8 mouse cellular contexts compared by ENCODE assay signal in genomic region chr3:94372641-94373040, GRCm38 (mm10). TPM values are rescaled to one million over a fixed set of nuclear protein-coding genes. Genes with fewer than 3 reads are reported as not detected.
DNase-seq lines count a peak whose midpoint lies in the region; ATAC-seq and TF ChIP-seq lines count a peak whose summit lies in the region.

Gene Rorc, plus strand, starts transcription at chr3:94372794.

- H3K4me1 ChIP-seq in heart, embryonic 10.5 days = peaks cover 33% of the 10 kb centered on the region
- H3K4me1 ChIP-seq in lung, embryonic 16.5 days (replicated peaks; ENCODE audit: control insufficient read depth, insufficient read depth, low read length) = peaks cover 17% of the 10 kb centered on the region; the same call in 1 of the 2 replicates

- no peak for DNase-seq in left cerebral cortex, adult 2 months (ENCODE audit: extremely low spot score in 1 of 2, low spot score in 2 of 2)
- no peak for DNase-seq in left cerebral cortex, postnatal 36 days (ENCODE audit: low spot score in 2 of 2)
- peak; percentile 44 to 64 for DNase-seq in cerebellum, postnatal 36 days
- DNase-seq in heart, embryonic 10.5 days (ENCODE audit: low spot score) = no peak
- peak; percentile 82 to 93 for DNase-seq in kidney, adult 8-10 months
- DNase-seq in thymus, postnatal 25 days = peak; percentile 15
- DNase-seq in right cerebral cortex, postnatal 10 days (ENCODE audit: low spot score in 2 of 2) = no peak

- intact Hi-C loops in left cerebral cortex, adult 2 months (cut with DNase I) = no loop called here
- intact Hi-C loops in left cerebral cortex, postnatal 36 days (cut with DNase I) = no loop called here

- peak; percentile 57 for ATAC-seq in lung, embryonic 16.5 days (ENCODE audit: low read depth)

- H3K4me3 ChIP-seq in left cerebral cortex, adult 2 months = peak within 1 kb of the TSS; percentile 17; the same call in 1 of the 2 replicates
- peak within 1 kb of the TSS; percentile 50 for H3K4me3 ChIP-seq in heart, embryonic 10.5 days
- peak within 1 kb of the TSS; percentile 47 for H3K4me3 ChIP-seq in lung, embryonic 16.5 days (ENCODE audit: low read length)

- H3K9ac ChIP-seq in lung, embryonic 16.5 days (ENCODE audit: low read length) = peak within 1 kb of the TSS; percentile 58

- H3K27me3 ChIP-seq in heart, embryonic 10.5 days (ENCODE audit: insufficient read depth, poor library complexity, severe bottlenecking) = peaks cover 66% of the 10 kb centered on the region
- no peaks in the 10 kb centered on the region for H3K27me3 ChIP-seq in lung, embryonic 16.5 days (ENCODE audit: control insufficient read depth, insufficient read depth, low read depth, low read length)

- H3K36me3 ChIP-seq in heart, embryonic 10.5 days = no peaks in the 10 kb centered on the region
- no peaks in the 10 kb centered on the region for H3K36me3 ChIP-seq in lung, embryonic 16.5 days (ENCODE audit: control insufficient read depth, insufficient read depth, low read length)

- no peaks in the 10 kb centered on the region for H3K9me3 ChIP-seq in heart, embryonic 10.5 days
- H3K9me3 ChIP-seq in lung, embryonic 16.5 days (ENCODE audit: control insufficient read depth, low read length) = no peaks in the 10 kb centered on the region

- H3K4me2 ChIP-seq in lung, embryonic 16.5 days (ENCODE audit: low read depth, low read length) = peak within 1 kb of the TSS; percentile 55

- TF ChIP-seq CTCF in left cerebral cortex, adult 2 months (IDR thresholded peaks at IDR 0.05) = no peak

- H3K27ac ChIP-seq in left cerebral cortex, adult 2 months = no peak within 1 kb of the TSS
- H3K27ac ChIP-seq in heart, embryonic 10.5 days = peak within 1 kb of the TSS; percentile 56; the same call in 1 of the 2 replicates
- peak within 1 kb of the TSS; percentile 91 for H3K27ac ChIP-seq in lung, embryonic 16.5 days (ENCODE audit: low read length)

- 9% methylated on average over 5 of the region's 5 CpGs for WGBS in heart, embryonic 10.5 days
- whole genome bisulfite sequencing in lung, embryonic 16.5 days = 25% methylated on average over 5 of the region's 5 CpGs

RNA-seq across cellular contexts. Expression of gene Rorc, which starts in this region (rescaled TPM):
- total RNA-seq in left cerebral cortex, adult 2 months (2021) = under 1 TPM; 0.52 to 0.91 TPM
- total RNA-seq in left cerebral cortex, postnatal 36 days (2021) = 1 to 10 TPM in 1 of 2 experiments, under 1 TPM in 1; 0.59 to 1.0 TPM
- polyA plus RNA-seq in heart, embryonic 10.5 days (2016; fragmentation: Nextera tagmentation; extraction: Ambion mirVana) = 0.26 and 0.36 TPM in 2 replicates
- polyA plus RNA-seq in lung, embryonic 16.5 days (2015; fragmentation: Nextera tagmentation; extraction: Ambion mirVana) = 8.9 and 9.5 TPM in 2 replicates

Comparison
In these comparisons a context has a peak if more than half of its experiments do, and no peak if none do; other contexts are left out.
1. DNase-seq: peak in cerebellum, postnatal 36 days (2 of 2), kidney, adult 8-10 months (2 of 2) and thymus, postnatal 25 days (single experiment); none in left cerebral cortex, adult 2 months (0 of 2), left cerebral cortex, postnatal 36 days (0 of 2), heart, embryonic 10.5 days (single experiment) and right cerebral cortex, postnatal 10 days (0 of 2).
2. Peak in every context shown above with its lines, with median percentiles within 50 percentile points of each other: H3K4me3 ChIP-seq.